Mouse (Mus musculus): Measurements from ENCODE around the gene Apba1. TPM values are rescaled to one million over a fixed set of nuclear protein-coding genes. Genes with fewer than 3 reads are reported as not detected.

Gene Apba1
- polyA plus RNA-seq, 1 experiment: 82.0 TPM

GRCm38 (mm10) chr19:23801174-23801573 lies 42.5 kb downstream of the Apba1 start:
- Histone ChIP-seq H3K27ac (ENCODE audit: insufficient read depth, low read length) (no peak overlapping the region), H3K4me3 (ENCODE audit: insufficient read depth, low read length) (no peak overlapping the region), H3K4me1 (ENCODE audit: control insufficient read depth, insufficient read depth, low read length) (no peaks in the 10 kb centered on the region; the same call in 1 of the 2 replicates)
- TF ChIP-seq CTCF (IDR thresholded peaks at IDR 0.05; ENCODE audit: extremely low read depth, insufficient read depth, low read length) (no peak), POLR2A (IDR thresholded peaks at IDR 0.05; ENCODE audit: extremely low read depth, insufficient read depth, low read length) (no peak)

DNA sequence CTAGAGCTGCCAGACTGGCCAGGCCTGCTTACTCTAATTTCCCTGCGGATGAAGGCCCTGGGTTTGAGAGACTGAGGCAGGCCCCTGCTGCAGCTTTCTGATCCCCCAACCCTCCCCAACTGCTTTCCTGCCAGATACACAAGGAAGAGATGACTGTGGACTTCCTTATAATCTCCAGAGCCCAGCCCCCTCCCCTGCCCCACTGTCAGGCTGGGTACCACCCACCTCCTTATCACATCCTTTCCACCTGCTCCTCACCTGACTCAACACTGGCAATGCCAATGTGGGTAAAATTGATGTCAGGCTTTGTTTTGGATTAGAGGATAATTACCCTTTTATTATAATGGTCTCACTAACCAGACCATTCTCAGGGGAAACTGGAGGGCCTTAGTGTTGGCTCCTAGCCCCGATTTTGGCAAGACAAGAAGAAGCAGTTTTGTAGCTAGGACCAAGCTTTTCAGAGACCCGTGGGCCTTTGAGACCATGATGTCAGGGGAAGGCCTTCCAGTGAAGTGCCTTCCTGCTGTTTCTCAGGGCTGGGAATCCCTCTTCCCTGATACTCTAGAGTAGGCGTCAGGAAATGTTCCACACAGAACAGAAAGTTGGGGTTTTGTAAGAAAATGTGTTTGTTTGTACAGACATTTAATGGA lies 44.7 kb downstream of the Apba1 start:
- peaks cover 5% of the 10 kb centered on the region for H3K4me1 ChIP-seq (ENCODE audit: control insufficient read depth, insufficient read depth, low read length)
- H3K27ac ChIP-seq (ENCODE audit: insufficient read depth, low read length): no peak overlapping the region
- H3K4me3 ChIP-seq (ENCODE audit: insufficient read depth, low read length): no peak overlapping the region
- TF ChIP-seq CTCF (IDR thresholded peaks at IDR 0.05; ENCODE audit: extremely low read depth, insufficient read depth, low read length) (no peak), POLR2A (IDR thresholded peaks at IDR 0.05; ENCODE audit: extremely low read depth, insufficient read depth, low read length) (no peak)

- no peak for TF ChIP-seq POLR2A (IDR thresholded peaks at IDR 0.05; ENCODE audit: extremely low read depth, insufficient read depth, low read length)
- TF ChIP-seq CTCF (IDR thresholded peaks at IDR 0.05; ENCODE audit: extremely low read depth, insufficient read depth, low read length): no peak
- H3K4me1 ChIP-seq (ENCODE audit: control insufficient read depth, insufficient read depth, low read length): peaks cover 5% of the 10 kb centered on the region
- H3K4me3 ChIP-seq (ENCODE audit: insufficient read depth, low read length): no peak overlapping the region
- no peak overlapping the region for H3K27ac ChIP-seq (ENCODE audit: insufficient read depth, low read length)
Measured at GRCm38 (mm10) chr19:23806796-23807195, 48.1 kb downstream of the Apba1 start.

DNA sequence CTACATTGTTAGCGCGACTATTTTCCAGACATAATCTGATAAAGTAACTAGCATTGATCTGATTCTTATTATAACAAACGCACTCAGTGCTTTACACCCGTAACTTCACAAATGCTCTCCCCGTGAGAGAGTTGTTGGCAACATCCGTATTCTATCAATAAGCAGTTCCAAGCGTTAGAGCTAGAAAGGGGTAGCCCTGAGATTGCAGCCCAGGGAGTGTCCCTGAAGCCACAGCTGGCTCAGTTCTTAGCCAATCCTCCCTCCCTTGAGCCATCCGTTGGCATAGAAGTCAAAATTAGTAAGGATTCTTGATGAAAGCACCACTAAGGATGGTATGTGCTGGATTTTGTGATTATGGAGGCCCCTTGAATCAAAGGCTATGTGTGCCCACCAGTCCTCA lies 48.7 kb downstream of the Apba1 start:
- Histone ChIP-seq H3K27ac (ENCODE audit: insufficient read depth, low read length) (no peak overlapping the region), H3K4me3 (ENCODE audit: insufficient read depth, low read length) (no peak overlapping the region), H3K4me1 (ENCODE audit: control insufficient read depth, insufficient read depth, low read length) (peaks cover 5% of the 10 kb centered on the region)
- no peak for TF ChIP-seq CTCF (IDR thresholded peaks at IDR 0.05; ENCODE audit: extremely low read depth, insufficient read depth, low read length)
- no peak for TF ChIP-seq POLR2A (IDR thresholded peaks at IDR 0.05; ENCODE audit: extremely low read depth, insufficient read depth, low read length)

DNA sequence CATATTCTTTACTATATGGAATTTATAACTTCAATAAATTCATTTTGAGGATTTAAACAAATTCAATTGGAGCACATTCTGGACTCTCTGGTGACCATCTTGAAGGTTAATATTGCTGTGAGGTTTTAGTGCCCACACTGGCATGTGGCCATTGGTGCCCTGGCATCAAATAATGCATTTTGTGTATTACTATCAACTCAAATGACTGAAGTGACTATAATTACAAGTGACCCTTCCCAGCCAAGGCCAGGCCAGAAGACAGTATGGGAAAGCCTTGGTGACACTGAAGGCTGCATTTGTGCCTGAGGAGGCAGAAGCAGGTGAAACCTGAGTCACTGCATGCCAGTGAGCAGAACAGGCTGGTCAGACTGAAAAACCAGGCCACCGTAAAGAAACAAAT lies 50.5 kb downstream of the Apba1 start:
- TF ChIP-seq CTCF (IDR thresholded peaks at IDR 0.05; ENCODE audit: extremely low read depth, insufficient read depth, low read length) (no peak), POLR2A (IDR thresholded peaks at IDR 0.05; ENCODE audit: extremely low read depth, insufficient read depth, low read length) (no peak)
- H3K27ac ChIP-seq (ENCODE audit: insufficient read depth, low read length): no peak overlapping the region

GRCm38 (mm10) chr19:23810512-23810911 lies 51.8 kb downstream of the Apba1 start:
- Histone ChIP-seq H3K27ac (ENCODE audit: insufficient read depth, low read length) (no peak overlapping the region), H3K4me1 (ENCODE audit: control insufficient read depth, insufficient read depth, low read length) (peaks cover 5% of the 10 kb centered on the region), H3K4me3 (ENCODE audit: insufficient read depth, low read length) (no peak overlapping the region)
- no peak for TF ChIP-seq CTCF (IDR thresholded peaks at IDR 0.05; ENCODE audit: extremely low read depth, insufficient read depth, low read length)
- TF ChIP-seq POLR2A (IDR thresholded peaks at IDR 0.05; ENCODE audit: extremely low read depth, insufficient read depth, low read length): no peak

More for the DNA sequence above, 50.5 kb downstream of the Apba1 start:
- Histone ChIP-seq H3K4me3 (ENCODE audit: insufficient read depth, low read length) (no peak overlapping the region), H3K4me1 (ENCODE audit: control insufficient read depth, insufficient read depth, low read length) (peaks cover 5% of the 10 kb centered on the region)

DNA sequence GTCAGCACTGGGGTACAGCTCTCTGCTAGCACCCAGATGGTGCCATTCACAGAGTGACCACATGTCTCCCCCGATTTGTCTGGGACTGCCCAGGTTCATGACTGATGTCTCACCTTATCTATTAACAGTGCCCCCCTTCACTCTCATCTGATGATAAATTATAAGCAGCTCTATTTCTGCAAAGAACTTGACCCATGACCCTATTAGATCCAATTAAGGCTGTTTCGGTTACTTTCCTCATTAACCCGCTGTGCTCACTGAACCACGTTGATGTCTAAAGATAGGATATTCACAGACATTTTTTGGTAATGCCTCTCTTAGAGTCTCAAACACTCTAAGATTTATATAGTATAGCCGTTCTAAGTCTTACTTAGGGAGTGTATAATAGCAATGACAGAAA lies 52.3 kb downstream of the Apba1 start:
- TF ChIP-seq CTCF (IDR thresholded peaks at IDR 0.05; ENCODE audit: extremely low read depth, insufficient read depth, low read length) (no peak), POLR2A (IDR thresholded peaks at IDR 0.05; ENCODE audit: extremely low read depth, insufficient read depth, low read length) (no peak)
- peaks cover 5% of the 10 kb centered on the region for H3K4me1 ChIP-seq (ENCODE audit: control insufficient read depth, insufficient read depth, low read length)
- no peak overlapping the region for H3K27ac ChIP-seq (ENCODE audit: insufficient read depth, low read length)
- H3K4me3 ChIP-seq (ENCODE audit: insufficient read depth, low read length): no peak overlapping the region

GRCm38 (mm10) chr19:23816762-23817161 lies 58.1 kb downstream of the Apba1 start:
- TF ChIP-seq POLR2A (IDR thresholded peaks at IDR 0.05; ENCODE audit: extremely low read depth, insufficient read depth, low read length) (no peak), CTCF (IDR thresholded peaks at IDR 0.05; ENCODE audit: extremely low read depth, insufficient read depth, low read length) (no peak)
- Histone ChIP-seq H3K4me1 (ENCODE audit: control insufficient read depth, insufficient read depth, low read length) (no peaks in the 10 kb centered on the region), H3K27ac (ENCODE audit: insufficient read depth, low read length) (no peak overlapping the region), H3K4me3 (ENCODE audit: insufficient read depth, low read length) (no peak overlapping the region)

DNA sequence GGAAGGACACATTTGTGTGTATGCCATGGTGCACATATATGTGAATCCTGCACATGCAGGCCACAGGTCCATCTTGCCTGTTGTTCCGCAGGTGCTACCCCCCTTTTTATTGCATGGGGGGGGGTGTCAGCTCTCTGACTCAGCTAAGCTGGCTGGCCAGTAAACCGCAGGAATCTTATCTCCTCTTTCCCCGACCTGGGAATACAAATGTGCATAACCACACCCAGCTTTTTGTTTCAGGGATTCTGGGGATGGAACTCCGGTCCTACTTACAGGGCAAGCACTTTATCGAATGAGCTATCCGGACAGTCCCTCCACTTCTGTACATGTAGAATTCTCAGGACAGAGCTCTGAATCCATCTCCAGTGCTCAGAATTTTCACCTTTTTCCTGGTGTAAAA lies 58.5 kb downstream of the Apba1 start:
- Histone ChIP-seq H3K4me3 (ENCODE audit: insufficient read depth, low read length) (no peak overlapping the region), H3K27ac (ENCODE audit: insufficient read depth, low read length) (no peak overlapping the region), H3K4me1 (ENCODE audit: control insufficient read depth, insufficient read depth, low read length) (no peaks in the 10 kb centered on the region)
- TF ChIP-seq CTCF (IDR thresholded peaks at IDR 0.05; ENCODE audit: extremely low read depth, insufficient read depth, low read length) (no peak), POLR2A (IDR thresholded peaks at IDR 0.05; ENCODE audit: extremely low read depth, insufficient read depth, low read length) (no peak)

DNA sequence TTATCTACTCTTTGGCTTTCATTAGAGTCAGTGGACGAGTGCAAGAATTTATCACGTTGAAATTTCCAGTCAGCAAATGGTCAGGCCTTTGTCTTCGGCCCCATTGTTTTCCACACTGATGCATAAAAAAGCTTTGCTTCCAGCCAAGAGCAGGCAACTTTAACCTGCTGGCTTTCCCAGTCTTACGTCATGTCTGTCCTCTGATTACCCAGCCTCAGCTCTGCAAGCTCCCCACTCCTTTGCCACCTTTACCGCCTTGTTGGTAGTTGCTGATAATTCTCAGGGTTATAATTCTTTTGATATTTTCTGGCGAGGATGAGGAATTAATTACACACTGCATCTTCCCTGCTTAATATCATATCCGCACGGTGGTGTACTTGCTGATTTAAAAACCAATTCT lies 61.2 kb downstream of the Apba1 start:
- no peak overlapping the region for H3K4me3 ChIP-seq (ENCODE audit: insufficient read depth, low read length)
- H3K4me1 ChIP-seq (ENCODE audit: control insufficient read depth, insufficient read depth, low read length): no peaks in the 10 kb centered on the region; the same call in 1 of the 2 replicates
- H3K27ac ChIP-seq (ENCODE audit: insufficient read depth, low read length): no peak overlapping the region
- no peak for TF ChIP-seq CTCF (IDR thresholded peaks at IDR 0.05; ENCODE audit: extremely low read depth, insufficient read depth, low read length)

All from cortical plate, adult 2 months (tissue).